Comparison of ENCODE assay signal across 8 mouse cellular contexts in genomic region chr3:129823293-129823692, GRCm38 (mm10). TPM values are rescaled to one million over a fixed set of nuclear protein-coding genes. Genes with fewer than 3 reads are reported as not detected.
DNase-seq lines count a peak whose midpoint lies in the region; ATAC-seq and TF ChIP-seq lines count a peak whose summit lies in the region.
"Had no signal": no experiment of that assay in that cellular context is flagged by ENCODE, and none has a peak within 500 bp of the region (broad histone marks: within the 10 kb centered on the region; RNA-seq: fewer than 3 reads in every experiment).

No protein-coding gene starts in this region.

- in situ Hi-C loops in ES-E14 (cut with MboI; ENCODE audit: low sequenced_read_pairs in 2 of 2, unreplicated experiment in 2 of 2): no loop called here

- peak; percentile 85 for ATAC-seq in activated CD4-positive, CD25-positive, alpha-beta regulatory T cell, adult 4 months
- ATAC-seq in inflammation-experienced regulatory T-cells, adult 6 months: peak; percentile 91

- H3K4me3 ChIP-seq in ES-E14 (ENCODE audit: insufficient read depth in 1 of 2, low read depth in 1 of 2, low read length in 2 of 2, poor library complexity in 1 of 2, severe bottlenecking in 1 of 2): no peak overlapping the region

- no peaks in the 10 kb centered on the region for H3K4me1 ChIP-seq in ES-E14 (ENCODE audit: control insufficient read depth in 2 of 2, insufficient read depth in 2 of 2, low read length in 2 of 2, poor library complexity in 1 of 2)

- no peaks in the 10 kb centered on the region for H3K9me3 ChIP-seq in ES-E14 (ENCODE audit: control insufficient read depth, insufficient read depth, low read depth, low read length)

- peaks cover 15% of the 10 kb centered on the region for H3K36me3 ChIP-seq in ES-E14 (ENCODE audit: control insufficient read depth, insufficient read depth, low read length, poor library complexity, severe bottlenecking)

- peak; percentile 9 for DNase-seq in layer of hippocampus, adult 9-11 months
- no peak for DNase-seq in layer of hippocampus, adult 8-10 months (ENCODE audit: low spot score in 2 of 2)
- peak; percentile 42 for DNase-seq in ES-E14 (ENCODE audit: low read depth, low spot score)
- no peak for DNase-seq in adrenal gland, adult 18-20 months (ENCODE audit: low spot score in 2 of 2)
- DNase-seq in left cerebral cortex, adult 8-10 months (ENCODE audit: low spot score in 2 of 2): no peak

- H3K27ac ChIP-seq in ES-E14 (ENCODE audit: insufficient read depth, low read depth, low read length, poor library complexity, severe bottlenecking): no peak overlapping the region

- no peak overlapping the region for H3K9ac ChIP-seq in ES-E14 (ENCODE audit: insufficient read depth, low read depth, low read length, poor library complexity, severe bottlenecking)

TF ChIP-seq in ES-E14, 5 proteins besides CTCF, POLR2A, EP300 and RAD21:
- no peak for TF ChIP-seq CHD2 (IDR thresholded peaks at IDR 0.05; ENCODE audit: low read depth, low read length)
- TF ChIP-seq ZC3H11A (IDR thresholded peaks at IDR 0.05; ENCODE audit: borderline replicate concordance, low read depth, low read length): no peak
- no peak for TF ChIP-seq ZNF384 (IDR thresholded peaks at IDR 0.05; ENCODE audit: low read depth, low read length)
- no peak for TF ChIP-seq MAFK (IDR thresholded peaks at IDR 0.05; ENCODE audit: insufficient read depth, low read depth, low read length)
- no peak for TF ChIP-seq HCFC1 (IDR thresholded peaks at IDR 0.05; ENCODE audit: borderline replicate concordance, insufficient read depth, low read length)

RNA-seq across cellular contexts. Expression of gene Rrh, which starts 0.9 kb away (rescaled TPM):
- total RNA-seq in layer of hippocampus, adult 8-10 months (2022): 1 to 10 TPM in 1 of 4 experiments, under 1 TPM in 3; 0.82 to 1.4 (median 0.98) TPM
- 0.94 and 2.6 TPM in 2 replicates for total RNA-seq in ES-E14 (2012; rRNA removed)
- not detected for polyA plus RNA-seq in activated CD4-positive, CD25-positive, alpha-beta regulatory T cell, adult 4 months (2017; shearing (Covaris generic))
- polyA plus RNA-seq in inflammation-experienced regulatory T-cells, adult 6 months (2017; shearing (Covaris generic)): under 1 TPM in 1 of 3 experiments, not detected in 2; 0.18 TPM
- not detected for total RNA-seq in adrenal gland, adult 18-20 months (2021)
- 1 to 10 TPM in 2 of 4 experiments, under 1 TPM in 2; 0.57 to 1.1 (median 0.92) TPM for total RNA-seq in left cerebral cortex, adult 8-10 months (2022)
- polyA plus RNA-seq: gonadal fat pad, adult 2 months had no signal

RNA-seq across cellular contexts. Expression of gene Gar1, which starts 7.9 kb away (rescaled TPM):
- 10 to 100 TPM; 41.6 to 52.6 (median 46.3) TPM for total RNA-seq in layer of hippocampus, adult 8-10 months (2022)
- total RNA-seq in ES-E14 (2012; rRNA removed): 62.7 and 79.1 TPM in 2 replicates
- polyA plus RNA-seq in activated CD4-positive, CD25-positive, alpha-beta regulatory T cell, adult 4 months (2017; shearing (Covaris generic)): 10 to 100 TPM; 13.9 to 19.1 TPM
- polyA plus RNA-seq in inflammation-experienced regulatory T-cells, adult 6 months (2017; shearing (Covaris generic)): 10 to 100 TPM; 13.5 to 14.1 (median 13.8) TPM
- 10 to 100 TPM; 55.6 to 57.8 TPM for total RNA-seq in adrenal gland, adult 18-20 months (2021)
- total RNA-seq in left cerebral cortex, adult 8-10 months (2022): 10 to 100 TPM; 42.6 to 58.2 (median 51.6) TPM

RNA-seq across cellular contexts. Expression of gene Cfi, which starts 12.4 kb away (rescaled TPM):
- under 1 TPM in 2 of 4 experiments, not detected in 2; 0.20 to 0.43 TPM for total RNA-seq in layer of hippocampus, adult 8-10 months (2022)
- not detected in 2 replicates for total RNA-seq in ES-E14 (2012; rRNA removed)
- not detected for polyA plus RNA-seq in activated CD4-positive, CD25-positive, alpha-beta regulatory T cell, adult 4 months (2017; shearing (Covaris generic))
- not detected for polyA plus RNA-seq in inflammation-experienced regulatory T-cells, adult 6 months (2017; shearing (Covaris generic))
- under 1 TPM in 1 of 2 experiments, not detected in 1; 0.30 TPM for total RNA-seq in adrenal gland, adult 18-20 months (2021)
- under 1 TPM in 1 of 4 experiments, not detected in 3; 0.19 TPM for total RNA-seq in left cerebral cortex, adult 8-10 months (2022)

RNA-seq across cellular contexts. Expression of gene Lrit3, which starts 19.5 kb away (rescaled TPM):
- under 1 TPM in 1 of 4 experiments, not detected in 3; 0.18 TPM for total RNA-seq in layer of hippocampus, adult 8-10 months (2022)
- total RNA-seq in ES-E14 (2012; rRNA removed): not detected in 2 replicates
- not detected for polyA plus RNA-seq in activated CD4-positive, CD25-positive, alpha-beta regulatory T cell, adult 4 months (2017; shearing (Covaris generic))
- polyA plus RNA-seq in inflammation-experienced regulatory T-cells, adult 6 months (2017; shearing (Covaris generic)): not detected
- not detected for total RNA-seq in adrenal gland, adult 18-20 months (2021)
- total RNA-seq in left cerebral cortex, adult 8-10 months (2022): under 1 TPM in 2 of 4 experiments, not detected in 2; 0.20 to 0.21 TPM

RNA-seq across cellular contexts. Expression of gene Pla2g12a, which starts 55.1 kb away (rescaled TPM):
- 10 to 100 TPM; 19.3 to 23.8 (median 21.5) TPM for total RNA-seq in layer of hippocampus, adult 8-10 months (2022)
- total RNA-seq in ES-E14 (2012; rRNA removed): 37.3 and 55.3 TPM in 2 replicates
- 1 to 10 TPM; 1.7 to 2.2 TPM for polyA plus RNA-seq in activated CD4-positive, CD25-positive, alpha-beta regulatory T cell, adult 4 months (2017; shearing (Covaris generic))
- polyA plus RNA-seq in inflammation-experienced regulatory T-cells, adult 6 months (2017; shearing (Covaris generic)): 1 to 10 TPM in 2 of 3 experiments, under 1 TPM in 1; 0.92 to 2.5 (median 1.1) TPM
- 10 to 100 TPM; 44.9 to 49.5 TPM for total RNA-seq in adrenal gland, adult 18-20 months (2021)
- 10 to 100 TPM; 16.1 to 19.6 (median 17.7) TPM for total RNA-seq in left cerebral cortex, adult 8-10 months (2022)

Comparison
In these comparisons a context has a peak if more than half of its experiments do, and no peak if none do; other contexts are left out.
1. DNase-seq: peak in layer of hippocampus, adult 9-11 months (single experiment) and ES-E14 (single experiment); none in layer of hippocampus, adult 8-10 months (0 of 2), adrenal gland, adult 18-20 months (0 of 2) and left cerebral cortex, adult 8-10 months (0 of 2).